Mouse (Mus musculus): ENCODE measurements at regions not wholly inside any gene's neighbourhood (a gene's known extent, or its start where the extent isn't known, plus 50 kb on each side); places are given as distances from the start of the nearest gene placed in this dataset.

- no peak for DNase-seq (ENCODE audit: low read depth, low spot score)
- no peaks in the 10 kb centered on the region for H3K27me3 ChIP-seq (ENCODE audit: control insufficient read depth, insufficient read depth, low read length, poor library complexity, severe bottlenecking)
Measured at GRCm38 (mm10) chr9:113177181-113177917, 530.7 kb downstream of the Pdcd6ip start.

GRCm38 (mm10) chr9:113171767-113172405 is 536.2 kb downstream of the Pdcd6ip start:
- Histone ChIP-seq H3K27me3 (ENCODE audit: control insufficient read depth, insufficient read depth, low read length, poor library complexity, severe bottlenecking) (no peaks in the 10 kb centered on the region), H3K36me3 (ENCODE audit: control insufficient read depth, insufficient read depth, low read length, poor library complexity, severe bottlenecking) (no peaks in the 10 kb centered on the region)
- DNase-seq (ENCODE audit: low read depth, low spot score): no peak

More at GRCm38 (mm10) chr9:113177181-113177917, 530.7 kb downstream of the Pdcd6ip start:
- H3K36me3 ChIP-seq (ENCODE audit: control insufficient read depth, insufficient read depth, low read length, poor library complexity, severe bottlenecking): no peaks in the 10 kb centered on the region

GRCm38 (mm10) chr9:113162897-113163874 is 544.9 kb downstream of the Pdcd6ip start:
- no peaks in the 10 kb centered on the region for H3K36me3 ChIP-seq (ENCODE audit: control insufficient read depth, insufficient read depth, low read length, poor library complexity, severe bottlenecking)
- 0 out of 2 replicates have a peak, but pooled peaks cover 2% of the 10 kb centered on the region for H3K27me3 ChIP-seq (ENCODE audit: control insufficient read depth, insufficient read depth, low read length, poor library complexity, severe bottlenecking)
- no peak for DNase-seq (ENCODE audit: low read depth, low spot score)

- H3K27me3 ChIP-seq (ENCODE audit: control insufficient read depth, insufficient read depth, low read length, poor library complexity, severe bottlenecking): 0 out of 2 replicates have a peak, but pooled peaks cover 2% of the 10 kb centered on the region
- no peak for DNase-seq (ENCODE audit: low read depth, low spot score)
- no peaks in the 10 kb centered on the region for H3K36me3 ChIP-seq (ENCODE audit: control insufficient read depth, insufficient read depth, low read length, poor library complexity, severe bottlenecking)
Measured at GRCm38 (mm10) chr9:113160011-113160410, 548.0 kb downstream of the Pdcd6ip start.

- Histone ChIP-seq H3K36me3 (ENCODE audit: control insufficient read depth, insufficient read depth, low read length, poor library complexity, severe bottlenecking) (no peaks in the 10 kb centered on the region), H3K27me3 (ENCODE audit: control insufficient read depth, insufficient read depth, low read length, poor library complexity, severe bottlenecking) (no peaks in the 10 kb centered on the region)
- no peak for DNase-seq (ENCODE audit: low read depth, low spot score)
Measured at GRCm38 (mm10) chr9:113158080-113158479, 550.0 kb downstream of the Pdcd6ip start.

- Histone ChIP-seq H3K36me3 (ENCODE audit: control insufficient read depth, insufficient read depth, low read length, poor library complexity, severe bottlenecking) (no peaks in the 10 kb centered on the region), H3K27me3 (ENCODE audit: control insufficient read depth, insufficient read depth, low read length, poor library complexity, severe bottlenecking) (no peaks in the 10 kb centered on the region)
- no peak for DNase-seq (ENCODE audit: low read depth, low spot score)
Measured at GRCm38 (mm10) chr9:113157474-113158076, 550.5 kb downstream of the Pdcd6ip start.

- Histone ChIP-seq H3K36me3 (ENCODE audit: control insufficient read depth, insufficient read depth, low read length, poor library complexity, severe bottlenecking) (no peaks in the 10 kb centered on the region), H3K27me3 (ENCODE audit: control insufficient read depth, insufficient read depth, low read length, poor library complexity, severe bottlenecking) (no peaks in the 10 kb centered on the region)
Measured at GRCm38 (mm10) chr9:113156707-113157106, 551.4 kb downstream of the Pdcd6ip start.

GRCm38 (mm10) chr9:113149084-113149483 is 559.0 kb downstream of the Pdcd6ip start:
- no peaks in the 10 kb centered on the region for H3K36me3 ChIP-seq (ENCODE audit: control insufficient read depth, insufficient read depth, low read length, poor library complexity, severe bottlenecking)
- no peak for DNase-seq (ENCODE audit: low read depth, low spot score)
- no peaks in the 10 kb centered on the region for H3K27me3 ChIP-seq (ENCODE audit: control insufficient read depth, insufficient read depth, low read length, poor library complexity, severe bottlenecking)

More at GRCm38 (mm10) chr9:113156707-113157106, 551.4 kb downstream of the Pdcd6ip start:
- no peak for DNase-seq (ENCODE audit: low read depth, low spot score)

GRCm38 (mm10) chr9:113146571-113146970 is 561.5 kb downstream of the Pdcd6ip start:
- no peak for DNase-seq (ENCODE audit: low read depth, low spot score)
- no peaks in the 10 kb centered on the region for H3K27me3 ChIP-seq (ENCODE audit: control insufficient read depth, insufficient read depth, low read length, poor library complexity, severe bottlenecking)
- H3K36me3 ChIP-seq (ENCODE audit: control insufficient read depth, insufficient read depth, low read length, poor library complexity, severe bottlenecking): no peaks in the 10 kb centered on the region

GRCm38 (mm10) chr9:113145036-113145435 is 563.0 kb downstream of the Pdcd6ip start:
- DNase-seq (ENCODE audit: low read depth, low spot score): no peak
- Histone ChIP-seq H3K36me3 (ENCODE audit: control insufficient read depth, insufficient read depth, low read length, poor library complexity, severe bottlenecking) (no peaks in the 10 kb centered on the region), H3K27me3 (ENCODE audit: control insufficient read depth, insufficient read depth, low read length, poor library complexity, severe bottlenecking) (no peaks in the 10 kb centered on the region)

- DNase-seq (ENCODE audit: low read depth, low spot score): no peak
Measured at GRCm38 (mm10) chr9:113134611-113135010, 573.4 kb downstream of the Pdcd6ip start.

GRCm38 (mm10) chr9:113123004-113123692 is 584.9 kb downstream of the Pdcd6ip start:
- no peak for DNase-seq (ENCODE audit: low read depth, low spot score)
- Histone ChIP-seq H3K27me3 (ENCODE audit: control insufficient read depth, insufficient read depth, low read length, poor library complexity, severe bottlenecking) (no peaks in the 10 kb centered on the region), H3K36me3 (ENCODE audit: control insufficient read depth, insufficient read depth, low read length, poor library complexity, severe bottlenecking) (no peaks in the 10 kb centered on the region)

More at GRCm38 (mm10) chr9:113134611-113135010, 573.4 kb downstream of the Pdcd6ip start:
- H3K36me3 ChIP-seq (ENCODE audit: control insufficient read depth, insufficient read depth, low read length, poor library complexity, severe bottlenecking): no peaks in the 10 kb centered on the region
- no peaks in the 10 kb centered on the region for H3K27me3 ChIP-seq (ENCODE audit: control insufficient read depth, insufficient read depth, low read length, poor library complexity, severe bottlenecking)

- Histone ChIP-seq H3K36me3 (ENCODE audit: control insufficient read depth, insufficient read depth, low read length, poor library complexity, severe bottlenecking) (no peaks in the 10 kb centered on the region), H3K27me3 (ENCODE audit: control insufficient read depth, insufficient read depth, low read length, poor library complexity, severe bottlenecking) (no peaks in the 10 kb centered on the region)
- no peak for DNase-seq (ENCODE audit: low read depth, low spot score)
Measured at GRCm38 (mm10) chr9:113122253-113122749, 585.8 kb downstream of the Pdcd6ip start.
